Mouse (Mus musculus) lung, adult 2 months (tissue): ENCODE measurements around the gene Tssk1.

Source experiments
- CTCF ChIP-seq: fragments of 200-500 bp; IDR thresholded peaks from 2 replicates; pipeline ENCODE4 v1.5.1; 2011; ENCODE audit warnings: mild to moderate bottlenecking, low read length, control low read depth; ENCODE audit not compliant: insufficient read depth
- POLR2A ChIP-seq: fragments of 200-500 bp; IDR thresholded peaks from 2 replicates; pipeline ENCODE4 v1.6.1; 2011; ENCODE audit warnings: low read depth, mild to moderate bottlenecking, control low read depth, low read length, borderline replicate concordance; ENCODE audit errors: extremely low read depth

DNA sequence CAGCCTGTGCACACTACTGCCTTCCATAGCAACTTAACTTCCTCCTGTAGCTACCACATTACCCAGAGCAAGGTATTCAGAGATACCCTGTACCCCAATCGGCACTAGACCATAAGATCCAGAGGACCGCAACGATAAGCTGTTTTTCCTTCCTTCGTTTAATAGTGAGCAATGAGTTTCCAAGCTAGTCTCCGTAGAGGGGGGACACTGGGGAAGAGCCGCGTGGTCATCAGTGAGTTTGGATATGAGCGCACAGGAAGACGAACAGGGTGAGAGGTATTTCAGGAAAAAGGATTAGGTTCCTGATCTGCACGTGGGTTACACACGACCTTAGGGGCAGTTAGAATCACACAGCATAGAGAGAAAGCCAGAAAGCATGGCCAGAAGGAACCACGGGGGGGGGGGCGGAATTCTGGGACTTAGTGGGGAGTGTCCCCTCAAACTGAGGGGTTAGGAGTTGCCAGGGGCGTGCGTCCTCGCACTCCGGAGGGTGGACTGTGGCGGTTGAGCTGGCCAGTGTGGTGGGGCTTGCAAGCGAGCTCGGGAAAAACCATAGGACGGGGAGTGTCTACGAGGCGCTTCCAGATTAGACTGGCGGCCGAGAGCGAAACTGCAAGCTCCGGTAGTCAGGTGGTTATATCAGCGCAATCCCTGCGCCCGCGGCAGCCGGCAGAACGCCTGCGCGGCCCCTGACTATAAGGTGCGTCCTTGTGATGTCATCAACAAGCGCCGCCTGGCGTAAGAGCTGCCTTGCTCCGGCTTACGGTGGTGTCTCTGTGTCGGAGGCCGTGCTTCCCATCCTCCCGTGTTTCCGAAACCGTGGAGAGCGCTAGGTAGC is 27.5 kb downstream of the Tssk1 start:
- TF ChIP-seq POLR2A: peak; percentile 95
- peak; percentile 43 for TF ChIP-seq CTCF
